Mouse (Mus musculus) embryo, embryonic 10.5 days (tissue): ENCODE results near the gene Itga3.

Experiments used
- DNase-seq: peaks from one replicate; pipeline ENCODE4 v3.0.0-alpha.2; 2015; ENCODE audit warnings: low spot score

The Itga3 gene

GRCm38 (mm10) chr11:95004136-95004936 lies 72.3 kb downstream of the Itga3 start:
- DNase-seq: no peak

- no peak for DNase-seq
Observed at GRCm38 (mm10) chr11:95002705-95003104, 73.9 kb downstream of the Itga3 start.

- DNase-seq: no peak
Observed at GRCm38 (mm10) chr11:95001584-95002347, 74.8 kb downstream of the Itga3 start.

- DNase-seq: peak; percentile 87
Observed at GRCm38 (mm10) chr11:95001058-95001457, 75.5 kb downstream of the Itga3 start.

- DNase-seq: no peak
Observed at GRCm38 (mm10) chr11:95000548-95000947, 76.1 kb downstream of the Itga3 start.

- DNase-seq: no peak
Observed at GRCm38 (mm10) chr11:95000128-95000527, 76.5 kb downstream of the Itga3 start.

- DNase-seq: no peak
Observed at GRCm38 (mm10) chr11:94998041-94998531, 78.5 kb downstream of the Itga3 start.

- no peak for DNase-seq
Observed at GRCm38 (mm10) chr11:94997596-94997995, 79.0 kb downstream of the Itga3 start.

GRCm38 (mm10) chr11:94996984-94997383 lies 79.6 kb downstream of the Itga3 start:
- no peak for DNase-seq

GRCm38 (mm10) chr11:94996101-94996500 lies 80.5 kb downstream of the Itga3 start:
- no peak for DNase-seq

GRCm38 (mm10) chr11:94994947-94995772 lies 81.4 kb downstream of the Itga3 start:
- no peak for DNase-seq
